Mouse (Mus musculus): Measurements from ENCODE around the gene Rbp1. TPM values are rescaled to one million over a fixed set of nuclear protein-coding genes. Genes with fewer than 3 reads are reported as not detected.

Rbp1 gene
- polyA plus RNA-seq, 1 experiment from 2014 or later: 132 TPM

GRCm38 (mm10) chr9:98388633-98388965 lies 34.2 kb upstream of the Rbp1 start:
- WGBS: 83% methylated on average over 5 of the region's 5 CpGs
- ATAC-seq (ENCODE audit: insufficient read depth) (no peak), DNase-seq (no peak)
- Histone ChIP-seq H3K4me1 (ENCODE audit: insufficient read depth) (no peaks in the 10 kb centered on the region), H3K9ac (no peak overlapping the region), H3K9me3 (ENCODE audit: low read depth, low read length) (no peaks in the 10 kb centered on the region), H3K36me3 (ENCODE audit: insufficient read depth) (no peaks in the 10 kb centered on the region), H3K27ac (ENCODE audit: low read depth) (no peak overlapping the region), H3K4me3 (ENCODE audit: low read depth, low read length) (no peak overlapping the region), H3K4me2 (no peak overlapping the region), H3K27me3 (ENCODE audit: insufficient read depth, low read length) (no peaks in the 10 kb centered on the region)
- TF ChIP-seq CTCF (IDR thresholded peaks at IDR 0.05; ENCODE audit: low read depth): no peak

- H3K9me3 ChIP-seq (ENCODE audit: low read depth, low read length): no peaks in the 10 kb centered on the region
- no peaks in the 10 kb centered on the region for H3K36me3 ChIP-seq (ENCODE audit: insufficient read depth)
- no peak overlapping the region for H3K4me2 ChIP-seq
- no peaks in the 10 kb centered on the region for H3K4me1 ChIP-seq (ENCODE audit: insufficient read depth)
- no peak for ATAC-seq (ENCODE audit: insufficient read depth)
- no peak for DNase-seq
- WGBS: 76% methylated on average over 4 of the region's 4 CpGs
- no peak overlapping the region for H3K27ac ChIP-seq (ENCODE audit: low read depth)
- H3K4me3 ChIP-seq (ENCODE audit: low read depth, low read length): no peak overlapping the region
- H3K9ac ChIP-seq: no peak overlapping the region
- TF ChIP-seq CTCF (IDR thresholded peaks at IDR 0.05; ENCODE audit: low read depth): no peak
- H3K27me3 ChIP-seq (ENCODE audit: insufficient read depth, low read length): no peaks in the 10 kb centered on the region
Observed at GRCm38 (mm10) chr9:98393496-98393895, 29.3 kb upstream of the Rbp1 start.

- Histone ChIP-seq H3K9me3 (ENCODE audit: low read depth, low read length) (no peaks in the 10 kb centered on the region), H3K4me1 (ENCODE audit: insufficient read depth) (no peaks in the 10 kb centered on the region), H3K27me3 (ENCODE audit: insufficient read depth, low read length) (no peaks in the 10 kb centered on the region), H3K4me2 (no peak overlapping the region), H3K4me3 (ENCODE audit: low read depth, low read length) (no peak overlapping the region), H3K9ac (no peak overlapping the region), H3K36me3 (ENCODE audit: insufficient read depth) (no peaks in the 10 kb centered on the region), H3K27ac (ENCODE audit: low read depth) (no peak overlapping the region)
- no peak for ATAC-seq (ENCODE audit: insufficient read depth)
- WGBS: 74% methylated on average over 6 of the region's 6 CpGs
- no peak for TF ChIP-seq CTCF (IDR thresholded peaks at IDR 0.05; ENCODE audit: low read depth)
- DNase-seq: no peak
Observed at GRCm38 (mm10) chr9:98397211-98397610, 25.6 kb upstream of the Rbp1 start.

- TF ChIP-seq CTCF (IDR thresholded peaks at IDR 0.05; ENCODE audit: low read depth): no peak
- no peak for DNase-seq
- 74% methylated on average over 3 of the region's 3 CpGs for WGBS
Observed at GRCm38 (mm10) chr9:98397866-98398265, 24.9 kb upstream of the Rbp1 start.

GRCm38 (mm10) chr9:98400185-98400894 lies 22.4 kb upstream of the Rbp1 start:
- no peak for TF ChIP-seq CTCF (IDR thresholded peaks at IDR 0.05; ENCODE audit: low read depth)
- no peak overlapping the region for H3K9ac ChIP-seq

More at GRCm38 (mm10) chr9:98397866-98398265, 24.9 kb upstream of the Rbp1 start:
- no peak overlapping the region for H3K4me2 ChIP-seq
- H3K36me3 ChIP-seq (ENCODE audit: insufficient read depth): no peaks in the 10 kb centered on the region
- no peak overlapping the region for H3K4me3 ChIP-seq (ENCODE audit: low read depth, low read length)
- ATAC-seq (ENCODE audit: insufficient read depth): no peak
- no peaks in the 10 kb centered on the region for H3K4me1 ChIP-seq (ENCODE audit: insufficient read depth)
- H3K27me3 ChIP-seq (ENCODE audit: insufficient read depth, low read length): no peaks in the 10 kb centered on the region
- no peaks in the 10 kb centered on the region for H3K9me3 ChIP-seq (ENCODE audit: low read depth, low read length)
- H3K27ac ChIP-seq (ENCODE audit: low read depth): no peak overlapping the region
- no peak overlapping the region for H3K9ac ChIP-seq

GRCm38 (mm10) chr9:98401611-98402010 lies 21.1 kb upstream of the Rbp1 start:
- DNase-seq: no peak
- WGBS: 80% methylated on average over 5 of the region's 5 CpGs
- H3K4me1 ChIP-seq (ENCODE audit: insufficient read depth): no peaks in the 10 kb centered on the region
- no peak overlapping the region for H3K27ac ChIP-seq (ENCODE audit: low read depth)
- H3K9ac ChIP-seq: no peak overlapping the region
- no peaks in the 10 kb centered on the region for H3K9me3 ChIP-seq (ENCODE audit: low read depth, low read length)
- ATAC-seq (ENCODE audit: insufficient read depth): no peak
- H3K27me3 ChIP-seq (ENCODE audit: insufficient read depth, low read length): no peaks in the 10 kb centered on the region
- H3K4me2 ChIP-seq: no peak overlapping the region
- no peak for TF ChIP-seq CTCF (IDR thresholded peaks at IDR 0.05; ENCODE audit: low read depth)
- H3K36me3 ChIP-seq (ENCODE audit: insufficient read depth): no peaks in the 10 kb centered on the region
- H3K4me3 ChIP-seq (ENCODE audit: low read depth, low read length): no peak overlapping the region

More at GRCm38 (mm10) chr9:98400185-98400894, 22.4 kb upstream of the Rbp1 start:
- H3K4me3 ChIP-seq (ENCODE audit: low read depth, low read length): no peak overlapping the region
- H3K27ac ChIP-seq (ENCODE audit: low read depth): no peak overlapping the region
- no peaks in the 10 kb centered on the region for H3K4me1 ChIP-seq (ENCODE audit: insufficient read depth)
- ATAC-seq (ENCODE audit: insufficient read depth) (no peak), DNase-seq (no peak)
- no peak overlapping the region for H3K4me2 ChIP-seq
- 74% methylated on average over 13 of the region's 13 CpGs for WGBS
- H3K9me3 ChIP-seq (ENCODE audit: low read depth, low read length): no peaks in the 10 kb centered on the region
- H3K27me3 ChIP-seq (ENCODE audit: insufficient read depth, low read length): no peaks in the 10 kb centered on the region
- no peaks in the 10 kb centered on the region for H3K36me3 ChIP-seq (ENCODE audit: insufficient read depth)

- no peak overlapping the region for H3K4me3 ChIP-seq (ENCODE audit: low read depth, low read length)
Observed at GRCm38 (mm10) chr9:98407771-98408170, 15.0 kb upstream of the Rbp1 start.

More at GRCm38 (mm10) chr9:98407771-98408170, 15.0 kb upstream of the Rbp1 start:
- TF ChIP-seq CTCF (IDR thresholded peaks at IDR 0.05; ENCODE audit: low read depth): no peak
- Histone ChIP-seq H3K27ac (ENCODE audit: low read depth) (no peak overlapping the region), H3K9ac (no peak overlapping the region), H3K9me3 (ENCODE audit: low read depth, low read length) (no peaks in the 10 kb centered on the region), H3K4me1 (ENCODE audit: insufficient read depth) (no peaks in the 10 kb centered on the region), H3K27me3 (ENCODE audit: insufficient read depth, low read length) (no peaks in the 10 kb centered on the region), H3K36me3 (ENCODE audit: insufficient read depth) (no peaks in the 10 kb centered on the region), H3K4me2 (no peak overlapping the region)
- DNase-seq: no peak
- 57% methylated on average over 12 of the region's 12 CpGs for WGBS
- no peak for ATAC-seq (ENCODE audit: insufficient read depth)

All from lung, embryonic 14.5 days (tissue).